Mouse (Mus musculus): ENCODE results near the gene Slc25a13.

GRCm38 (mm10) chr6:6136812-6137211 lies 80.2 kb downstream of the Slc25a13 start:
- TF ChIP-seq CTCF (IDR thresholded peaks at IDR 0.05; ENCODE audit: extremely low read depth, insufficient read depth, insufficient read length, insufficient replicate concordance) (no peak), POLR2A (IDR thresholded peaks at IDR 0.05; ENCODE audit: low read depth, low read length) (no peak)
